In genomic region chr2:147012141-147012622, GRCm38 (mm10) we compare ENCODE assay signal across 8 mouse cellular contexts. TPM values are rescaled to one million over a fixed set of nuclear protein-coding genes. Genes with fewer than 3 reads are reported as not detected.
A peak's percentile ranks its signal among the peaks of the same experiment; 100 is the strongest.
DNase-seq lines count a peak whose midpoint lies in the region; ATAC-seq lines count a peak whose summit lies in the region.

No protein-coding gene starts in this region.

- peak overlapping the region; percentile 89 for H3K9ac ChIP-seq in embryonic facial prominence, embryonic 11.5 days (replicated peaks; ENCODE audit: low read length)
- peak overlapping the region; percentile 80 for H3K9ac ChIP-seq in midbrain, embryonic 13.5 days (replicated peaks)

- peaks cover 11% of the 10 kb centered on the region; the same call in 1 of the 2 replicates for H3K36me3 ChIP-seq in heart, embryonic 10.5 days
- H3K36me3 ChIP-seq in embryonic facial prominence, embryonic 11.5 days (replicated peaks; ENCODE audit: control insufficient read depth, insufficient read depth, low read depth, low read length) = no peaks in the 10 kb centered on the region
- 0 out of 2 replicates have a peak, but pooled peaks cover 3% of the 10 kb centered on the region for H3K36me3 ChIP-seq in midbrain, embryonic 13.5 days

- H3K4me3 ChIP-seq in heart, embryonic 10.5 days = peak overlapping the region; percentile 88
- H3K4me3 ChIP-seq in embryonic facial prominence, embryonic 11.5 days (ENCODE audit: low read depth, low read length) = peak overlapping the region; percentile 82
- H3K4me3 ChIP-seq in midbrain, embryonic 13.5 days (replicated peaks) = peak overlapping the region; percentile 71

- H3K4me1 ChIP-seq in heart, embryonic 10.5 days = peaks cover 8% of the 10 kb centered on the region; the same call in 1 of the 2 replicates
- no peaks in the 10 kb centered on the region for H3K4me1 ChIP-seq in embryonic facial prominence, embryonic 11.5 days (ENCODE audit: control insufficient read depth, insufficient read depth, low read length)
- H3K4me1 ChIP-seq in midbrain, embryonic 13.5 days (replicated peaks) = peaks cover 31% of the 10 kb centered on the region

- ATAC-seq in CD4-positive, CD25-positive, alpha-beta regulatory T cell, adult 4 months = peak; percentile 9
- no peak for ATAC-seq in embryonic facial prominence, embryonic 11.5 days (replicated peaks; ENCODE audit: insufficient number of reproducible peaks, low FRiP score, low TSS enrichment, low read depth)
- no peak for ATAC-seq in midbrain, embryonic 13.5 days

- no peak for DNase-seq in heart, embryonic 10.5 days (ENCODE audit: low spot score)
- DNase-seq in heart, adult 18-20 months = no peak
- peak; percentile 2 for DNase-seq in embryonic facial prominence, embryonic 11.5 days (ENCODE audit: low spot score)
- peak; percentile 16 for DNase-seq in hindlimb bud, embryonic 11.5 days (ENCODE audit: extremely low spot score, low read depth, low spot score)
- DNase-seq in gastrocnemius, postnatal 10 days = no peak
- no peak for DNase-seq in embryo, embryonic 10 days (ENCODE audit: low spot score)

- H3K4me2 ChIP-seq in embryonic facial prominence, embryonic 11.5 days (ENCODE audit: low read depth, low read length) = peak overlapping the region; percentile 66
- peak overlapping the region; percentile 61 for H3K4me2 ChIP-seq in midbrain, embryonic 13.5 days (replicated peaks)

- H3K27me3 ChIP-seq in heart, embryonic 10.5 days (ENCODE audit: insufficient read depth, poor library complexity, severe bottlenecking) = no peaks in the 10 kb centered on the region
- H3K27me3 ChIP-seq in embryonic facial prominence, embryonic 11.5 days (ENCODE audit: control insufficient read depth, insufficient read depth, low read length) = no peaks in the 10 kb centered on the region
- H3K27me3 ChIP-seq in midbrain, embryonic 13.5 days = no peaks in the 10 kb centered on the region

- 53% methylated on average over 7 of the region's 7 CpGs for WGBS in heart, embryonic 10.5 days
- 47% methylated on average over 7 of the region's 7 CpGs for WGBS in embryonic facial prominence, embryonic 11.5 days
- WGBS in midbrain, embryonic 13.5 days = 51% methylated on average over 7 of the region's 7 CpGs

- H3K9me3 ChIP-seq in heart, embryonic 10.5 days = no peaks in the 10 kb centered on the region
- no peaks in the 10 kb centered on the region for H3K9me3 ChIP-seq in embryonic facial prominence, embryonic 11.5 days (replicated peaks; ENCODE audit: control insufficient read depth, low read length)
- H3K9me3 ChIP-seq in midbrain, embryonic 13.5 days = no peaks in the 10 kb centered on the region

- H3K27ac ChIP-seq in heart, embryonic 10.5 days = peak overlapping the region; percentile 97
- peak overlapping the region; percentile 98 for H3K27ac ChIP-seq in embryonic facial prominence, embryonic 11.5 days (replicated peaks; ENCODE audit: low read depth, low read length)
- H3K27ac ChIP-seq in midbrain, embryonic 13.5 days = peak overlapping the region; percentile 92; the same call in 1 of the 2 replicates

RNA-seq across cellular contexts. Expression of gene Xrn2, which starts 0.6 kb away (rescaled TPM):
- 65.4 and 74.8 TPM in 2 replicates for polyA plus RNA-seq in heart, embryonic 10.5 days (2016; fragmentation: Nextera tagmentation; extraction: Ambion mirVana)
- 10 to 100 TPM; 22.4 to 29.9 TPM for total RNA-seq in heart, adult 18-20 months (2021)
- polyA plus RNA-seq in CD4-positive, CD25-positive, alpha-beta regulatory T cell, adult 4 months (2017; shearing (Covaris generic)) = 100 to 1,000 TPM; 166 to 178 TPM
- 123 and 128 TPM in 2 replicates for polyA plus RNA-seq in embryonic facial prominence, embryonic 11.5 days (2014; fragmentation: Nextera tagmentation; extraction: Ambion mirVana)
- polyA plus RNA-seq in midbrain, embryonic 13.5 days (2015; fragmentation: Nextera tagmentation; extraction: Ambion mirVana) = 78.8 and 85.7 TPM in 2 replicates
- 10 to 100 TPM; 23.0 to 27.6 TPM for total RNA-seq in gastrocnemius, postnatal 10 days (2021)

Comparison
In these comparisons a context has a peak if more than half of its experiments do, and no peak if none do; other contexts are left out.
1. DNase-seq: peak in embryonic facial prominence, embryonic 11.5 days (single experiment) and hindlimb bud, embryonic 11.5 days (single experiment); none in heart, embryonic 10.5 days (single experiment), heart, adult 18-20 months (0 of 2), gastrocnemius, postnatal 10 days (single experiment) and embryo, embryonic 10 days (single experiment).
2. Peak in every context shown above with its lines, with median percentiles within 50 percentile points of each other: H3K27ac ChIP-seq and H3K4me3 ChIP-seq.